Mouse (Mus musculus): ENCODE results near the gene Iyd. TPM values are rescaled to one million over a fixed set of nuclear protein-coding genes. Genes with fewer than 3 reads are reported as not detected.

Gene Iyd
- not detected for polyA plus RNA-seq (2017; shearing (Covaris generic))

GRCm38 (mm10) chr10:3540003-3540827 lies at the start of gene Iyd:
Iyd (plus strand) TSS chr10:3540240.

Other genes starting within 250 kb of the Iyd start
- gene Ppp1r14c, start 174.2 kb upstream of the Iyd start, polyA plus RNA-seq (2017; shearing (Covaris generic)): not detected
- 0.30 TPM for gene Plekhg1, start 200.1 kb downstream of the Iyd start, polyA plus RNA-seq (2017; shearing (Covaris generic))

Data from CD4-positive, CD25-positive, alpha-beta regulatory T cell, adult 9 weeks (primary cell).